Mouse (Mus musculus) forebrain, embryonic 13.5 days (tissue): Measurements from ENCODE around the gene Raver1. TPM values are rescaled to one million over a fixed set of nuclear protein-coding genes. Genes with fewer than 3 reads are reported as not detected.

Source experiments
- ATAC-seq: fragments of 200-750 bp; cut with Nextera tagmentation; 2 replicates; pipeline ENCODE4 v1.8.0; 2017
- H3K27ac ChIP-seq: fragments of 300-500 bp; sonication (generic); 2 replicates; pipeline ENCODE4 v1.5.1; 2015; ENCODE audit warnings: inconsistent platforms, mild to moderate bottlenecking, moderate library complexity
- H3K27me3 ChIP-seq: fragments of 300-500 bp; sonication (generic); 2 replicates; pipeline ENCODE4 v1.6.1; 2015; ENCODE audit warnings: mild to moderate bottlenecking, inconsistent platforms
- H3K36me3 ChIP-seq: fragments of 300-500 bp; sonication (generic); 2 replicates; pipeline ENCODE4 v1.6.1; 2015; ENCODE audit warnings: mild to moderate bottlenecking, inconsistent platforms; ENCODE audit not compliant: poor library complexity, severe bottlenecking
- H3K4me1 ChIP-seq: fragments of 300-500 bp; sonication (generic); 2 replicates; pipeline ENCODE4 v1.6.1; 2015; ENCODE audit warnings: inconsistent platforms
- H3K4me2 ChIP-seq: fragments of 300-500 bp; sonication (generic); 2 replicates; pipeline ENCODE4 v1.6.1; 2015; ENCODE audit warnings: inconsistent platforms, mild to moderate bottlenecking, moderate library complexity
- H3K4me3 ChIP-seq: fragments of 300-500 bp; sonication (generic); 2 replicates; pipeline ENCODE4 v1.5.1; 2015; ENCODE audit warnings: mild to moderate bottlenecking, inconsistent platforms
- H3K9ac ChIP-seq: fragments of 300-500 bp; sonication (generic); 2 replicates; pipeline ENCODE4 v1.6.1; 2015; ENCODE audit warnings: mild to moderate bottlenecking, inconsistent platforms
- H3K9me3 ChIP-seq: fragments of 300-500 bp; sonication (generic); replicated peaks from 2 replicates; pipeline ENCODE4 v1.6.1; 2016; ENCODE audit warnings: inconsistent platforms
- WGBS: fragments of 180-500 bp; shearing (Covaris S2); methylation state at CpG from one replicate; pipeline ENCODE4 v1.1.7; 2015; 5-methylcytosine and 5-hydroxymethylcytosine counted together
- polyA plus RNA-seq: library from polyadenylated mRNA; unstranded; fragments of >200 nt; fragmentation: Nextera tagmentation; extraction: Ambion mirVana; gene quantifications from 2 replicates; pipeline ENCODE4 v1.2.1, GENCODE M21; 2015

Raver1 gene
- polyA plus RNA-seq, 1 experiment from 2014 or later: 41.0 TPM

DNA sequence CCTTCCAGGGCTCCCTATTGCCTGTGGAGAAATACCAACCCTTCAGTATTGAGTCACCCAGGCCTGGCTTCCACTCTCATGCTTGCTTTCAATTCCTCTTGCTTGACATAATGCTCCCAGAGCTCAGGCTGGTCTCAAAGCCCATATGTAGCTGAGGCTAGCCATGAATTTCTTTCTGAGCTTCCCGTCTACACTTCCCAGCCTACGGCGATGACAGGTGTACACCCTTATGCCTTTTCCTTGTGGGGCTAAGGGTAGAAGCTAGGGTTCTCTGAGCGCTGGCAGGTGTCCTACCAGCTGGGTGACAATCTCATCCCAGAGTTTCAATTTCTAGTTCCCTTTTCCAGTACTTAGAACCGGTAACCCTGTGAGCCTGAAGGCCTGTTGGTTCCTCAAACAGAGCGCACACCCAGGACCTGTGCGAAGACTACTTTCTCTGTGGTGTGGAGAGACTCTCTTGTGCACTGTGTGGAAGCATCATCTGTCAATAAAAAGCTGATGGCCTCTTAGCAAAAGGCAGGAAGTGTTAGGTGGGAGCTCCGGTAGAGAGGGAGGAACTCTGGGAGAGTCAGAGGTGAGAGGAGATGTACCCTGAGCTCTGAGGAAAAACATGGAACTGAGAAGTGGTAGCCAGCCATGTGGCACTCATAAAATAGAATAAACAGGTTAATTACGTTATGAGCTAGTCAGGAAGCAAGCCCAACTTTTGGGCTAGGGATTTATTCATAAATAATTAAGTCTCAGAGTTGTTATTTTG lies 33.9 kb upstream of the Raver1 start:
- 95% methylated on average over 9 of the region's 9 CpGs for WGBS
- no peak overlapping the region for H3K9ac ChIP-seq

DNA sequence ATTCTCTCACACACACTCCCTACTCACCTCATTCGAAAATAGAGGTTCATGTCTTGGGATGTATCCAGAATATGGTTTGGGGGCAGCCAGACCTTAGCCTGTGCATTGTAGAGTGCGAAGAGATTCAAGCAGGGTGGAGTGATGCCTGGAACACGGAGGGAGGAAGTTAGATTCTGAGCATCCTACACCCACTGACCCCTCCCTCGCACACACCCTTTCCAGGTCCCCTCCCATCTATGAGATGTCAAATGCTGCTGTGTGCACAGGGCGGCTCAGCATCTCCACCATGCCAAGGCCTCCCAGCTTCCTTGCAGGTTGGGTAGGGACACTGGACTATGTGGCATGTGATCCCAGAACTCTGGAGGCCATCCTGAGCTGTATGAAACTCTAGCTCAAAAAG lies 33.0 kb upstream of the Raver1 start:
- no peak for ATAC-seq
- Histone ChIP-seq H3K9me3 (no peaks in the 10 kb centered on the region), H3K9ac (no peak overlapping the region), H3K36me3 (peaks cover 64% of the 10 kb centered on the region), H3K27me3 (no peaks in the 10 kb centered on the region), H3K4me2 (no peak overlapping the region), H3K27ac (no peak overlapping the region), H3K4me1 (no peaks in the 10 kb centered on the region), H3K4me3 (no peak overlapping the region)
- 80% methylated on average over 5 of the region's 5 CpGs for WGBS

More for the DNA sequence above, 33.9 kb upstream of the Raver1 start:
- ATAC-seq: no peak
- Histone ChIP-seq H3K27ac (no peak overlapping the region), H3K4me1 (peaks cover 6% of the 10 kb centered on the region), H3K9me3 (no peaks in the 10 kb centered on the region), H3K4me2 (no peak overlapping the region), H3K27me3 (no peaks in the 10 kb centered on the region), H3K4me3 (no peak overlapping the region), H3K36me3 (peaks cover 56% of the 10 kb centered on the region)

DNA sequence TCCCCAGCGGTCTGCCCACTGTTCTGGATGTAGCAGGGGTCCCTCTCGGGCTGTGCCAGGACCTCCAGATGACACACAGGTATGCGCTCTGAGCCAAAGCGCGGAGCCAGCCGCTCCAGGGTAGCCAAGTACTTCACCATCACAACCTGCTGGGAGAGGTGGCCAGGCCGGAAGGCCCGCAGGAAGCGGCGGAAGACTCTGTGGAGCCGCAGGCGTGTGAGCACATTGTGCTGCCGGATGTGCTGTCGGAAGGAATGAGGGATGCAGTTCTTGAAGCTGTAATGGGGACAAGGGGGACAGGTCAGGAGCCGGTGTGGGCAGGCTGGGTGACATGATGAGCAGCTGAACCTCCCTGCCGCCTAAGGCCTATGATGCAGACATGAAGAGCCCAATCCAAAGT lies 29.7 kb upstream of the Raver1 start:
- Histone ChIP-seq H3K27me3 (no peaks in the 10 kb centered on the region), H3K4me1 (no peaks in the 10 kb centered on the region), H3K4me2 (no peak overlapping the region), H3K36me3 (peaks cover 61% of the 10 kb centered on the region), H3K9ac (no peak overlapping the region), H3K27ac (no peak overlapping the region), H3K9me3 (no peaks in the 10 kb centered on the region), H3K4me3 (no peak overlapping the region)
- 93% methylated on average over 16 of the region's 16 CpGs for WGBS
- no peak for ATAC-seq

DNA sequence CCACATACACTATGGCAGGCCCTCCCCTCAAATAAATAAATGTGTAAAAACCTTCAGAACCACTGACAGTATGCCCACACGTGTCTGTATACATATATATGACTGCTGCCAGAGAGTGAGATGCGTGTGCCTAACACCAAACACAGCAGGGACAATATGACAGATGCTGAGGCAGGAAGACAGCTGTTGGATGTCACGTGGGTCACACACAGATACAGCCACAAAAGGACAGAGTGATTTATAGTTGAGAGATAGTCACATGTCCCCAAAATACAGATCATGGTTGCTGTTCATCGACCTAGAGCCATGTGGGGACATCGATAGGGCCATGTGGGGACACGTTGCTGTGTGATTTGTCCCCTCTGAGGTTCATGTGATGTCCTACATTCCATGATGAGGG lies 25.3 kb upstream of the Raver1 start:
- H3K4me3 ChIP-seq: no peak overlapping the region
- WGBS: 79% methylated on average over 6 of the region's 6 CpGs
- no peak overlapping the region for H3K27ac ChIP-seq
- no peaks in the 10 kb centered on the region for H3K9me3 ChIP-seq
- H3K36me3 ChIP-seq: peaks cover 25% of the 10 kb centered on the region
- no peak overlapping the region for H3K9ac ChIP-seq
- no peak overlapping the region for H3K4me2 ChIP-seq
- no peaks in the 10 kb centered on the region for H3K27me3 ChIP-seq
- no peaks in the 10 kb centered on the region for H3K4me1 ChIP-seq
- no peak for ATAC-seq

DNA sequence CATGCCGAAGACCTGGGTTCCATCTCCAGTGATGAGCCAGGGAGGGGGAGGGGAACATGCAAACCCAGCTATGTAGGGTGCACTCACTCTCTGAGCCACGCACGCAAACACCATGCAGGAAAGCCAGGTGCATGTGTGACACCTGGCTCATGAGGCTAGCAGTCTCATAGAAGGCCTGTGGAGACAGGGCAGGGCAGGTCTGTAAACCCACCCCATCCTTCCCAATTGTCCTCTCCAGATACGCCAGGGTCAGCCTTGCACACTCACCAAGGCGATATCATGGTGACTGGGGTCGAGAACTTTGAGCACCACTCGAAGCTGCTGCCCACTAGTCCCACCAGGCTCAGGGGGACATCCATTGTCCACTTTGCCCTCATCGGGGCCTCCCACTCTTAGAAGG lies 23.3 kb upstream of the Raver1 start:
- no peak overlapping the region for H3K4me2 ChIP-seq
- no peak overlapping the region for H3K27ac ChIP-seq
- H3K27me3 ChIP-seq: no peaks in the 10 kb centered on the region
- no peak overlapping the region for H3K9ac ChIP-seq
- no peak for ATAC-seq
- no peaks in the 10 kb centered on the region for H3K4me1 ChIP-seq
- no peaks in the 10 kb centered on the region for H3K9me3 ChIP-seq
- H3K36me3 ChIP-seq: peaks cover 11% of the 10 kb centered on the region
- 90% methylated on average over 8 of the region's 8 CpGs for WGBS
- H3K4me3 ChIP-seq: no peak overlapping the region

DNA sequence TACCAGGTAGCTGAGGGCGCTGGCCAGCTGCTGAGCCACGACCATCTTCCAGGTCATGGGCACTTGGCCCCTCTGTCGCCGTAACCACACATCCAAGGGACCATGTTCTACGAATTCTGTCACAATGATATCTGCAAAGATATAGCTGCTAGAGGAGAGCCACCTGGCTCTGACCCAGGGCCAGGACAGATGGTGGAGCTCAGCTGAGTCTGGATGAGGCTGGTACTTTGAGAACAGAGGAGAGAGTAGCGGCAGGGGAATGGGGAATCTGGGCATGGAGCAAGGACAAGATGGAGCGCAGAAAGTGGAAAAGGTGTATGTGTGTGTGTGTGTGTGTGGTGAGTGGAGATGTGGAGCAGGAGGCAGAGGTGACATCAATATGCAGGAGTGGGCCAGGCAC lies 22.4 kb upstream of the Raver1 start:
- no peaks in the 10 kb centered on the region for H3K9me3 ChIP-seq
- H3K4me3 ChIP-seq: no peak overlapping the region
- H3K27me3 ChIP-seq: no peaks in the 10 kb centered on the region
- peaks cover 10% of the 10 kb centered on the region; the same call in 1 of the 2 replicates for H3K36me3 ChIP-seq
- no peak overlapping the region for H3K27ac ChIP-seq
- no peak overlapping the region for H3K9ac ChIP-seq
- H3K4me2 ChIP-seq: no peak overlapping the region
- ATAC-seq: no peak
- no peaks in the 10 kb centered on the region for H3K4me1 ChIP-seq
- 89% methylated on average over 7 of the region's 7 CpGs for WGBS

DNA sequence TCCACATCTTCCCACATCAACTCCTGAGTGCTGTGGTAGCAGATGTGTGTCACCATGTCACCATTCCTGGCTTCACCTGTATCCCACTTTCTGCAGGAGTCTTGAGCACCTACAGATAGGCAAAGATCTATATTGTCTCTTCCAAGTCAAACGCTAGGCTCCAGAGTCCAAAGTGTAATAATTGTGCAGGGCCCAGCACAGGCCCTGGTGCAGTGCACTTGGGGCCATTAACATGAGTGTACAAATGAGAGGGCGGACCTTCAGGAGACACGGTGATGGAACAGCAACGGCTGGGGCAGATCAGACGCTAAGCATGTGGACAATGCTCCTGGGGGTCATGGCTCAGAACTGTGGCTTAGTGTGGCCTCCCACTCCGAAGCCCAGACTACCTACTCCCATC lies 21.9 kb upstream of the Raver1 start:
- WGBS: 94% methylated on average over 6 of the region's 6 CpGs
- H3K4me1 ChIP-seq: no peaks in the 10 kb centered on the region
- H3K4me3 ChIP-seq: no peak overlapping the region
- peaks cover 14% of the 10 kb centered on the region; the same call in 1 of the 2 replicates for H3K36me3 ChIP-seq
- no peak overlapping the region for H3K4me2 ChIP-seq
- H3K9ac ChIP-seq: no peak overlapping the region
- no peaks in the 10 kb centered on the region for H3K27me3 ChIP-seq
- no peak for ATAC-seq
- no peak overlapping the region for H3K27ac ChIP-seq
- H3K9me3 ChIP-seq: no peaks in the 10 kb centered on the region

DNA sequence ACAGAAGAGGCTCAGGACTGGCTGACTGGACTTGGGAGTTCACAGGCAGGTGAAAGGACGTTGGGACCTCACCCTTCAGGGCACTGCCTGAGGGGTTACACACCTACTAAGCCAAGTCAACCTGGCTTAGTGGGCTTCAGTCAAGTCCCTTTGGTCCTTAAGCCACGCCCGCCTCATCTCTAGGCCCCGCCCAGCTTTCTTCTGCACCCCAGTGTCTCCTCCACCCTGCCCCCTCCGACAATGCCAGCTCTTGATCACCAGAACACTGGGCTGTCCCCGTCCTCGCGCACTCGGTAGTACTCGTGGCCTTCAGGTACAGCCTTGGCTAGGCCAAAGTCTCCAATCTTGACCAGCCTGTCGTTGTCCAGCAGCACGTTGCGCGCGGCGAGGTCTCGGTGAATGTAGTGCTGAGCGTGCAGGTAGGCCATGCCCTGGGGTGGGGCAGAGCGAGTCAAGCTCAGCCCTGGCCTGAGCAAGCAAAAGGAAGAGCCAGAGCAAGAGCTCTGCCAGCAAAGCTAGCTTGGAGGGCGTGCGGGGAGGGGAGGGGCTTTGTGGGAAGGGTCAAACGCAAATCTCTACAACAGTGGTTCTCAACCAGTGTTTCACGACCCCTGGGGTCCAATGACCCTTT lies 15.9 kb upstream of the Raver1 start:
- Histone ChIP-seq H3K27me3 (no peaks in the 10 kb centered on the region), H3K9me3 (no peaks in the 10 kb centered on the region), H3K36me3 (peaks cover 15% of the 10 kb centered on the region; the same call in 1 of the 2 replicates), H3K27ac (no peak overlapping the region), H3K4me2 (no peak overlapping the region), H3K4me1 (no peaks in the 10 kb centered on the region), H3K9ac (no peak overlapping the region), H3K4me3 (no peak overlapping the region)
- no peak for ATAC-seq
- 44% methylated on average over 23 of the region's 23 CpGs for WGBS

DNA sequence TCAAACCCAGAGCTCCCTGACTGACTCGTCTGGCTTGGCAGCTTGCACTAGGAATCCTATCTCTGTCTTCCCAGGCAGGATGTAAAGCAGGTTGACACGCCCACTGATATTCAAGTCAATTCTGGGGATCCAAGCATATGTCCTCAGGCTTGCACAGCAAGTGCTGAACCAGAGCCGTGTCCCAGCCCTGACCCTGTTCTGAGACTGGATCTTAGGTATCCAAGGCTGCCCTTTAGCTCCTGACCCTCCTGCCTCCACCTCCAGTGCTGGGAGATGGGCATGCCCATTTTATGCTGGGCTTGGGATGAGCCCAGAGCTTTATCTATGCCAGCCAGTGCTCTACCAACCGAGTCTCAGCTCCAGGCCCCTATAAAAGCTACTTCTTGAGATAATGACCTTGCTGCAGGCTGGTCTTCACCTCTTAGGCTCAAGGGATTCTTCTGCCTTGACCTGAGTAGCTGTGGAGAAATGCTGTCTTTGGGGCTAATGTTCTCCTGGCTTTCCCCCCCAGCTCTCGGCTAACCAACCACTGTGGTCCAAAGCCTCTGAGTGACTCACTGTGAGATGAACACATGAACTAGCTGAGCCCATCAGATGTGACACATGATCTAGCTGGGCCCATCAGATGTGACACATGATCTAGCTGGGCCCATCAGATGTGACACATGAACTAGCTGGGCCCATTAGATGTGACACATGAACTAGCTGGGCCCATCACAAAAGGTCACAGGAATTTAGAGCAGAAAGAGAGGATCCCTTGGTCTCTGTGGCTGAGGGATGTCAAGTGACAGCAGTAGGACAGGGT lies 14.2 kb upstream of the Raver1 start:
- Histone ChIP-seq H3K27ac (no peak overlapping the region), H3K9me3 (no peaks in the 10 kb centered on the region), H3K4me1 (no peaks in the 10 kb centered on the region), H3K36me3 (peaks cover 18% of the 10 kb centered on the region; the same call in 1 of the 2 replicates), H3K4me3 (no peak overlapping the region), H3K9ac (no peak overlapping the region), H3K27me3 (no peaks in the 10 kb centered on the region), H3K4me2 (no peak overlapping the region)
- ATAC-seq: no peak
- WGBS: 83% methylated on average over 5 of the region's 5 CpGs

DNA sequence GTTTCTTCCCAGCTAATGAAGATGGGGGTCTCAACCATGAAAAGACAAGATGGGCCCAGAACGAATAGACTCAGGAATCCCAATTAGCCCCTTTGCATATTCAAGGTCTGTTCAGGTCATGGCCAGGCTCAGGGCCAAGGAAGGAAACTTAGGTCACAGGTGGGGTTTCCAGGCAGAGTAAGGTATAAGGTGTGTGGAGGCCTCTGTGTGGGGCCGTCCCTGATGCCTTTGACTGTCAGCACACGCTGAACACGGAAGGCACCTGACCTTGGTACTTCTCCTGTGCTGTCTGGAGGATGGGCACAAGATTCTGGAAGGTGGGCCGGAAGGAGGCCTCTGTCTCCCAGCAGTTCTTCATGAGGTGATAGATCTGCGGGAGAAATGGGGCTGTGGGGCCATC lies 13.0 kb upstream of the Raver1 start:
- H3K4me1 ChIP-seq: no peaks in the 10 kb centered on the region
- no peak for ATAC-seq
- H3K9me3 ChIP-seq: no peaks in the 10 kb centered on the region
- no peaks in the 10 kb centered on the region for H3K27me3 ChIP-seq
- H3K9ac ChIP-seq: no peak overlapping the region
- 0 out of 2 replicates have a peak, but pooled peaks cover 12% of the 10 kb centered on the region for H3K36me3 ChIP-seq
- H3K27ac ChIP-seq: no peak overlapping the region
- no peak overlapping the region for H3K4me3 ChIP-seq
- H3K4me2 ChIP-seq: no peak overlapping the region
- 87% methylated on average over 6 of the region's 6 CpGs for WGBS

DNA sequence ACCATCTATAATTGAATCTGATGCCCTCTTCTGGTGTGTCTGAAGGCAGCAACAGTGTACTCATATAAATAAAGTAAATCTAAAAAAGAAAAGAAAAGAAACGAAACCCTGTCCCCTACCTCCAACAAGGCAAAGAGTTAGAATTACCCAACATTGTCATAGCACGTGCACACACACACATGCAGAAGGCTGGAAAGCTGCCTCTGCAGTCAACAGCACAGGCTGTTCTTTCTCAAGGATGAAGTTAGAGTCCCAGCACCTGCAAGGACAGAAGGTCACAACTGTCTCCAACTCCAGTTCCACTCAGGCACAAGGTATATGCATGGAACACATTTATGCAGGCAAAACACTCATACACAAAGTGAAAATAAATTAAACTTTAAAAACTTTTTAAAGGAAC lies 10.3 kb upstream of the Raver1 start:
- H3K4me1 ChIP-seq: no peaks in the 10 kb centered on the region
- H3K9ac ChIP-seq: no peak overlapping the region
- no peak for ATAC-seq
- 0 out of 2 replicates have a peak, but pooled peaks cover 5% of the 10 kb centered on the region for H3K36me3 ChIP-seq
- no peaks in the 10 kb centered on the region for H3K27me3 ChIP-seq
- H3K4me3 ChIP-seq: no peak overlapping the region
- WGBS: 93% methylated on average over 2 of the region's 2 CpGs
- no peak overlapping the region for H3K27ac ChIP-seq
- H3K9me3 ChIP-seq: no peaks in the 10 kb centered on the region
- H3K4me2 ChIP-seq: no peak overlapping the region
